23 mouse cellular contexts compared by ENCODE assay signal in genomic region chr17:45470726-45471125, GRCm38 (mm10).
A peak's percentile ranks its signal among the peaks of the same experiment; 100 is the strongest.
DNase-seq lines count a peak whose midpoint lies in the region; ATAC-seq lines count a peak whose summit lies in the region.
"Had no signal": no experiment of that assay in that cellular context is flagged by ENCODE, and none has a peak within 500 bp of the region (broad histone marks: within the 10 kb centered on the region; RNA-seq: fewer than 3 reads in every experiment).

No protein-coding gene starts in this region.

- DNase-seq in frontal cortex, postnatal 10 days (ENCODE audit: low spot score in 2 of 2), result no peak
- DNase-seq in left cerebral cortex, adult 11 months (ENCODE audit: low spot score), result peak; percentile 35
- no peak for DNase-seq in left cerebral cortex, adult 9 months (ENCODE audit: low spot score in 2 of 2)
- DNase-seq in right cerebral cortex, adult 18-20 months, result peak; percentile 20
- DNase-seq in right cerebral cortex, postnatal 4 days, result no peak
- peak; percentile 87 for DNase-seq in telencephalon, adult 2 months (ENCODE audit: low read depth, low spot score)
- no peak for DNase-seq in embryo, embryonic 11 days
- DNase-seq: adrenal gland, adult 8-10 months; adrenal gland, postnatal 14 days; adrenal gland, postnatal 36 days; B cell, adult 2 months; cerebellum, adult 11 months; cerebellum, adult 18-20 months; cerebellum, adult 8-10 months; cerebellum, adult 9-11 months; cerebellum, postnatal 14 days; cerebellum, postnatal 36 days had no signal

- ATAC-seq in frontal cortex, adult (ENCODE audit: low TSS enrichment), result peak; percentile 78
- ATAC-seq: activated CD4-positive, CD25-positive, alpha-beta regulatory T cell, adult 4 months; CD4-positive, CD25-positive, alpha-beta regulatory T cell, adult 4 months; forebrain, embryonic 14.5 days; forebrain, embryonic 16.5 days; Patski had no signal

Comparison
In these comparisons a context has a peak if more than half of its experiments do, and no peak if none do; other contexts are left out.
1. DNase-seq: peak in left cerebral cortex, adult 11 months (single experiment), right cerebral cortex, adult 18-20 months (single experiment) and telencephalon, adult 2 months (single experiment); none in frontal cortex, postnatal 10 days (0 of 2), left cerebral cortex, adult 9 months (0 of 2), right cerebral cortex, postnatal 4 days (single experiment) and embryo, embryonic 11 days (single experiment).